Mouse (Mus musculus): Measurements from ENCODE around the gene Strn3.

- 0 out of 2 replicates have a peak, but pooled peaks have one; percentile 32 for TF ChIP-seq GATA1 (IDR thresholded peaks at IDR 0.05; ENCODE audit: low read depth, low read length)
- peak; percentile 22 to 32; a peak in 2 of 4 replicates for TF ChIP-seq EP300 (IDR thresholded peaks at IDR 0.05; ENCODE audit: low read depth in 1 of 2, low read length in 2 of 2)
- no peak for TF ChIP-seq ZKSCAN1 (IDR thresholded peaks at IDR 0.05; ENCODE audit: low read depth, low read length)
- TF ChIP-seq KAT2A (conservative IDR thresholded peaks at IDR 0.05; ENCODE audit: low read depth, low read length), result no peak
Measured at GRCm38 (mm10) chr12:51636689-51637470, 54.8 kb downstream of the Strn3 start.
